Mouse (Mus musculus): ENCODE measurements at regions not wholly inside any gene's neighbourhood (a gene's known extent, or its start where the extent isn't known, plus 50 kb on each side); places are given as distances from the start of the nearest gene placed in this dataset.

GRCm38 (mm10) chr9:47367266-47367957 is 162.6 kb upstream of the Cadm1 start:
- ATAC-seq (ENCODE audit: low read depth): peak; percentile 45
- H3K9me3 ChIP-seq (ENCODE audit: control insufficient read depth, low read length): no peaks in the 10 kb centered on the region
- peaks cover 12% of the 10 kb centered on the region; the same call in 1 of the 2 replicates for H3K27me3 ChIP-seq (replicated peaks; ENCODE audit: control insufficient read depth, insufficient read depth, low read length)
- H3K9ac ChIP-seq (ENCODE audit: low read depth, low read length): no peak overlapping the region
- H3K4me1 ChIP-seq (ENCODE audit: control insufficient read depth, insufficient read depth, low read length): peaks cover 23% of the 10 kb centered on the region
- peak overlapping the region; percentile 28 for H3K4me3 ChIP-seq (ENCODE audit: low read depth, low read length)
- peak; percentile 64 for DNase-seq (ENCODE audit: low spot score)
- WGBS: 16% methylated on average over 17 of the region's 17 CpGs
- H3K36me3 ChIP-seq (ENCODE audit: control insufficient read depth, insufficient read depth, low read length): no peaks in the 10 kb centered on the region
- H3K27ac ChIP-seq (replicated peaks; ENCODE audit: low read depth, low read length): no peak overlapping the region
- peak overlapping the region; percentile 66 for H3K4me2 ChIP-seq (ENCODE audit: low read depth, low read length)

- Histone ChIP-seq H3K9ac (ENCODE audit: low read depth, low read length) (peak overlapping the region; percentile 43), H3K27ac (replicated peaks; ENCODE audit: low read depth, low read length) (no peak overlapping the region), H3K27me3 (replicated peaks; ENCODE audit: control insufficient read depth, insufficient read depth, low read length) (peaks cover 12% of the 10 kb centered on the region; the same call in 1 of the 2 replicates), H3K9me3 (ENCODE audit: control insufficient read depth, low read length) (no peaks in the 10 kb centered on the region), H3K4me2 (ENCODE audit: low read depth, low read length) (peak overlapping the region; percentile 66), H3K36me3 (ENCODE audit: control insufficient read depth, insufficient read depth, low read length) (no peaks in the 10 kb centered on the region), H3K4me3 (ENCODE audit: low read depth, low read length) (peak overlapping the region; percentile 28), H3K4me1 (ENCODE audit: control insufficient read depth, insufficient read depth, low read length) (peaks cover 16% of the 10 kb centered on the region)
- WGBS: 6% methylated on average over 27 of the region's 31 CpGs
- DNase-seq (ENCODE audit: low spot score) (no peak), ATAC-seq (ENCODE audit: low read depth) (peak; percentile 63)
These were observed 161.7 kb upstream of the Cadm1 start for GRCm38 (mm10) chr9:47368015-47368901.

GRCm38 (mm10) chr9:47372296-47372695 is 157.7 kb upstream of the Cadm1 start:
- Histone ChIP-seq H3K4me2 (ENCODE audit: low read depth, low read length) (no peak overlapping the region), H3K9ac (ENCODE audit: low read depth, low read length) (no peak overlapping the region), H3K27me3 (replicated peaks; ENCODE audit: control insufficient read depth, insufficient read depth, low read length) (0 out of 2 replicates have a peak, but pooled peaks cover 1% of the 10 kb centered on the region), H3K36me3 (ENCODE audit: control insufficient read depth, insufficient read depth, low read length) (no peaks in the 10 kb centered on the region), H3K27ac (replicated peaks; ENCODE audit: low read depth, low read length) (no peak overlapping the region), H3K9me3 (ENCODE audit: control insufficient read depth, low read length) (no peaks in the 10 kb centered on the region), H3K4me1 (ENCODE audit: control insufficient read depth, insufficient read depth, low read length) (peaks cover 16% of the 10 kb centered on the region), H3K4me3 (ENCODE audit: low read depth, low read length) (no peak overlapping the region)
- no peak for DNase-seq (ENCODE audit: low spot score)
- WGBS: 76% methylated on average over 7 of the region's 7 CpGs
- ATAC-seq (ENCODE audit: low read depth): no peak

GRCm38 (mm10) chr9:47374086-47374485 is 155.9 kb upstream of the Cadm1 start:
- H3K9ac ChIP-seq (ENCODE audit: low read depth, low read length): no peak overlapping the region
- ATAC-seq (ENCODE audit: low read depth) (no peak), DNase-seq (ENCODE audit: low spot score) (no peak)
- no peaks in the 10 kb centered on the region for H3K9me3 ChIP-seq (ENCODE audit: control insufficient read depth, low read length)
- H3K4me1 ChIP-seq (ENCODE audit: control insufficient read depth, insufficient read depth, low read length): peaks cover 2% of the 10 kb centered on the region
- H3K4me2 ChIP-seq (ENCODE audit: low read depth, low read length): no peak overlapping the region
- H3K27me3 ChIP-seq (replicated peaks; ENCODE audit: control insufficient read depth, insufficient read depth, low read length): no peaks in the 10 kb centered on the region
- 92% methylated on average over 7 of the region's 7 CpGs for WGBS
- no peak overlapping the region for H3K4me3 ChIP-seq (ENCODE audit: low read depth, low read length)
- H3K36me3 ChIP-seq (ENCODE audit: control insufficient read depth, insufficient read depth, low read length): no peaks in the 10 kb centered on the region
- H3K27ac ChIP-seq (replicated peaks; ENCODE audit: low read depth, low read length): no peak overlapping the region

- Histone ChIP-seq H3K9me3 (ENCODE audit: control insufficient read depth, low read length) (no peaks in the 10 kb centered on the region), H3K4me2 (ENCODE audit: low read depth, low read length) (no peak overlapping the region), H3K36me3 (ENCODE audit: control insufficient read depth, insufficient read depth, low read length) (no peaks in the 10 kb centered on the region), H3K27me3 (replicated peaks; ENCODE audit: control insufficient read depth, insufficient read depth, low read length) (no peaks in the 10 kb centered on the region), H3K27ac (replicated peaks; ENCODE audit: low read depth, low read length) (no peak overlapping the region), H3K4me3 (ENCODE audit: low read depth, low read length) (no peak overlapping the region), H3K4me1 (ENCODE audit: control insufficient read depth, insufficient read depth, low read length) (no peaks in the 10 kb centered on the region), H3K9ac (ENCODE audit: low read depth, low read length) (no peak overlapping the region)
- ATAC-seq (ENCODE audit: low read depth) (no peak), DNase-seq (ENCODE audit: low spot score) (no peak)
- 85% methylated on average over 1 of the region's 1 CpGs for WGBS
These were observed 153.3 kb upstream of the Cadm1 start for GRCm38 (mm10) chr9:47376645-47377044.

- Histone ChIP-seq H3K27me3 (replicated peaks; ENCODE audit: control insufficient read depth, insufficient read depth, low read length) (no peaks in the 10 kb centered on the region), H3K9me3 (ENCODE audit: control insufficient read depth, low read length) (no peaks in the 10 kb centered on the region), H3K4me2 (ENCODE audit: low read depth, low read length) (no peak overlapping the region), H3K36me3 (ENCODE audit: control insufficient read depth, insufficient read depth, low read length) (no peaks in the 10 kb centered on the region), H3K4me3 (ENCODE audit: low read depth, low read length) (no peak overlapping the region), H3K4me1 (ENCODE audit: control insufficient read depth, insufficient read depth, low read length) (no peaks in the 10 kb centered on the region), H3K27ac (replicated peaks; ENCODE audit: low read depth, low read length) (no peak overlapping the region), H3K9ac (ENCODE audit: low read depth, low read length) (no peak overlapping the region)
- WGBS: 83% methylated on average over 5 of the region's 5 CpGs
- no peak for DNase-seq (ENCODE audit: low spot score)
- ATAC-seq (ENCODE audit: low read depth): no peak
These were observed 151.4 kb upstream of the Cadm1 start for GRCm38 (mm10) chr9:47378541-47378940.

- 72% methylated on average over 7 of the region's 7 CpGs for whole genome bisulfite sequencing
- Histone ChIP-seq H3K27ac (replicated peaks; ENCODE audit: low read depth, low read length) (no peak overlapping the region), H3K4me1 (ENCODE audit: control insufficient read depth, insufficient read depth, low read length) (no peaks in the 10 kb centered on the region; the same call in none of the 2 replicates), H3K36me3 (ENCODE audit: control insufficient read depth, insufficient read depth, low read length) (no peaks in the 10 kb centered on the region), H3K9me3 (ENCODE audit: control insufficient read depth, low read length) (no peaks in the 10 kb centered on the region), H3K4me3 (ENCODE audit: low read depth, low read length) (no peak overlapping the region), H3K27me3 (replicated peaks; ENCODE audit: control insufficient read depth, insufficient read depth, low read length) (no peaks in the 10 kb centered on the region), H3K9ac (ENCODE audit: low read depth, low read length) (no peak overlapping the region), H3K4me2 (ENCODE audit: low read depth, low read length) (no peak overlapping the region)
- DNase-seq (ENCODE audit: low spot score) (no peak), ATAC-seq (ENCODE audit: low read depth) (no peak)
These were observed 149.6 kb upstream of the Cadm1 start for GRCm38 (mm10) chr9:47380361-47380760.

- no peaks in the 10 kb centered on the region for H3K36me3 ChIP-seq (ENCODE audit: control insufficient read depth, insufficient read depth, low read length)
- no peak overlapping the region for H3K4me3 ChIP-seq (ENCODE audit: low read depth, low read length)
- DNase-seq (ENCODE audit: low spot score) (peak; percentile 40), ATAC-seq (ENCODE audit: low read depth) (peak; percentile 41; the same call in 1 of the 2 replicates)
- H3K27me3 ChIP-seq (replicated peaks; ENCODE audit: control insufficient read depth, insufficient read depth, low read length): no peaks in the 10 kb centered on the region
- WGBS: 30% methylated on average over 4 of the region's 4 CpGs
- peaks cover 6% of the 10 kb centered on the region for H3K4me1 ChIP-seq (ENCODE audit: control insufficient read depth, insufficient read depth, low read length)
- H3K9ac ChIP-seq (ENCODE audit: low read depth, low read length): no peak overlapping the region
- no peak overlapping the region for H3K27ac ChIP-seq (replicated peaks; ENCODE audit: low read depth, low read length)
- H3K9me3 ChIP-seq (ENCODE audit: control insufficient read depth, low read length): no peaks in the 10 kb centered on the region
- no peak overlapping the region for H3K4me2 ChIP-seq (ENCODE audit: low read depth, low read length)
These were observed 145.7 kb upstream of the Cadm1 start for GRCm38 (mm10) chr9:47384185-47384854.

All from embryonic facial prominence, embryonic 14.5 days (tissue).